Mouse (Mus musculus): ENCODE data around the gene Gm3476. TPM values are rescaled to one million over a fixed set of nuclear protein-coding genes. Genes with fewer than 3 reads are reported as not detected.
"Not testable (repeated sequence)": the region's sequence is repeated elsewhere in the genome, so short reads cannot be mapped to it uniquely, and the experiment has no call there.

Gm3476 gene
- total RNA-seq (2021): not detected

- intact Hi-C loops (cut with DNase I): not testable (repeated sequence)
These were observed at the start of gene Gm3476 for GRCm38 (mm10) chr14:6125707-6126106. Gene Gm3476 (minus strand): TSS chr14:6125807.

GRCm38 (mm10) chr14:6163538-6163937 lies 37.9 kb upstream of the Gm3476 start:
- intact Hi-C loops (cut with DNase I); DNase-seq: not testable (repeated sequence)

More at GRCm38 (mm10) chr14:6125707-6126106, at the start of gene Gm3476:
- not testable (repeated sequence) for DNase-seq

GRCm38 (mm10) chr14:6161085-6161484 lies 35.5 kb upstream of the Gm3476 start:
- DNase-seq; intact Hi-C loops (cut with DNase I): not testable (repeated sequence)

- intact Hi-C loops (cut with DNase I): not testable (repeated sequence)
- DNase-seq: peak; percentile 51 to 66
These were observed 17.2 kb downstream of the Gm3476 start, which contains the start of gene Gm3468 for GRCm38 (mm10) chr14:6108272-6108925. Gene Gm3468 (minus strand): TSS chr14:6108665.

- DNase-seq: peak in 1 of 2 experiments; percentile 2
- intact Hi-C loops (cut with DNase I): not testable (repeated sequence)
These were observed 18.1 kb downstream of the Gm3476 start for GRCm38 (mm10) chr14:6107500-6107899.

- DNase-seq; intact Hi-C loops (cut with DNase I): not testable (repeated sequence)
These were observed 31.8 kb downstream of the Gm3476 start, which contains the start of gene Gm8206 for GRCm38 (mm10) chr14:6093842-6094241. Gene Gm8206 (minus strand): TSS chr14:6093942.

GRCm38 (mm10) chr14:6058167-6058566 lies 67.4 kb downstream of the Gm3476 start, which contains the start of gene Gm6337:
Gene Gm6337 (minus strand): TSS chr14:6058267.
- DNase-seq; intact Hi-C loops (cut with DNase I): not testable (repeated sequence)

Other genes starting within 250 kb of the Gm3476 start
- 1 to 10 TPM in 1 of 2 experiments, under 1 TPM in 1; 0.57 to 1.3 TPM for gene Gm8237, start 245.4 kb downstream of the Gm3476 start, total RNA-seq (2021)
- under 1 TPM; 0.57 to 0.81 TPM for gene Gm3248, start 164.1 kb downstream of the Gm3476 start, total RNA-seq (2021)
- gene Gm3453, start 146.7 kb downstream of the Gm3476 start, total RNA-seq (2021): not detected
- gene Gm6337, start 67.5 kb downstream of the Gm3476 start, total RNA-seq (2021): not detected
- 1 to 10 TPM in 1 of 2 experiments, not detected in 1; 1.1 TPM for gene Gm8206, start 31.9 kb downstream of the Gm3476 start, total RNA-seq (2021)
- under 1 TPM; 0.36 to 0.57 TPM for gene Gm3468, start 17.1 kb downstream of the Gm3476 start, total RNA-seq (2021)
- 1 to 10 TPM; 1.2 to 1.3 TPM for gene Gm21560, start 93.5 kb upstream of the Gm3476 start, total RNA-seq (2021)
- 1 to 10 TPM in 1 of 2 experiments, under 1 TPM in 1; 0.89 to 1.4 TPM for gene Gm3411, start 161.4 kb upstream of the Gm3476 start, total RNA-seq (2021)
- not detected for gene Gm21103, start 179.0 kb upstream of the Gm3476 start, total RNA-seq (2021)
- gene Gm3618, start 217.9 kb upstream of the Gm3476 start, total RNA-seq (2021): not detected

Measured in heart, postnatal 10 days (tissue).